Mouse (Mus musculus): Measurements from ENCODE around the gene Smim14.
"Not testable (repeated sequence)": the region's sequence is repeated elsewhere in the genome, so short reads cannot be mapped to it uniquely, and the experiment has no call there.

Smim14 gene

GRCm38 (mm10) chr5:65514635-65515278 is 22.2 kb downstream of the Smim14 start:
- peak; percentile 63 for DNase-seq

- no peak for DNase-seq
Measured at GRCm38 (mm10) chr5:65513506-65513905, 23.5 kb downstream of the Smim14 start.

GRCm38 (mm10) chr5:65508395-65508794 is 28.6 kb downstream of the Smim14 start:
- peak; percentile 61 for DNase-seq

GRCm38 (mm10) chr5:65505786-65506185 is 31.2 kb downstream of the Smim14 start:
- DNase-seq, result peak; percentile 25

GRCm38 (mm10) chr5:65501407-65501806 is 35.6 kb downstream of the Smim14 start:
- DNase-seq, result no peak

- DNase-seq, result no peak
Measured at GRCm38 (mm10) chr5:65500231-65500630, 36.8 kb downstream of the Smim14 start.

GRCm38 (mm10) chr5:65492716-65493531 is 44.1 kb downstream of the Smim14 start, which contains the start of gene Gm43552:
Gene Gm43552 (minus strand): TSS chr5:65492833.
- peak; percentile 98 for DNase-seq

GRCm38 (mm10) chr5:65491767-65492715 is 44.9 kb downstream of the Smim14 start:
- peak; percentile 76 for DNase-seq

- peak; percentile 92 for DNase-seq
Measured at GRCm38 (mm10) chr5:65489830-65490229, 47.2 kb downstream of the Smim14 start.

GRCm38 (mm10) chr5:65488725-65489124 is 48.3 kb downstream of the Smim14 start:
- no peak for DNase-seq

GRCm38 (mm10) chr5:65487381-65487780 is 49.6 kb downstream of the Smim14 start:
- peak; percentile 46 for DNase-seq

GRCm38 (mm10) chr5:65486514-65486913 is 50.5 kb downstream of the Smim14 start:
- no peak for DNase-seq

- no peak for DNase-seq
Measured at GRCm38 (mm10) chr5:65482996-65483395, 54.0 kb downstream of the Smim14 start.

GRCm38 (mm10) chr5:65480511-65480910 is 56.5 kb downstream of the Smim14 start:
- no peak for DNase-seq

GRCm38 (mm10) chr5:65479681-65480445 is 57.1 kb downstream of the Smim14 start:
- DNase-seq, result no peak

GRCm38 (mm10) chr5:65478224-65478623 is 58.8 kb downstream of the Smim14 start:
- DNase-seq, result peak; percentile 64

GRCm38 (mm10) chr5:65476739-65477138 is 60.2 kb downstream of the Smim14 start:
- DNase-seq, result not testable (repeated sequence)

- peak; percentile 56 for DNase-seq
Measured at GRCm38 (mm10) chr5:65475806-65476205, 61.2 kb downstream of the Smim14 start.

GRCm38 (mm10) chr5:65469766-65470165 is 67.2 kb downstream of the Smim14 start:
- peak; percentile 42 for DNase-seq

- DNase-seq, result no peak
Measured at GRCm38 (mm10) chr5:65466911-65467310, 70.1 kb downstream of the Smim14 start.

- no peak for DNase-seq
Measured at GRCm38 (mm10) chr5:65460361-65460760, 76.6 kb downstream of the Smim14 start.

GRCm38 (mm10) chr5:65459454-65459853 is 77.5 kb downstream of the Smim14 start:
- no peak for DNase-seq
